Mouse (Mus musculus) cerebellum, adult 9-11 months (tissue): ENCODE results near the gene Rbpms2.
"Not testable (repeated sequence)": the region's sequence is repeated elsewhere in the genome, so short reads cannot be mapped to it uniquely, and the experiment has no call there.

Experiments used
- DNase-seq: peaks from one replicate; pipeline ENCODE4 v3.0.0; 2022

Gene Rbpms2

GRCm38 (mm10) chr9:65621196-65621595, 8.3 kb upstream of the Rbpms2 start:
- DNase-seq: no peak

GRCm38 (mm10) chr9:65621666-65622065, 7.8 kb upstream of the Rbpms2 start:
- no peak for DNase-seq

GRCm38 (mm10) chr9:65622826-65623225, 6.6 kb upstream of the Rbpms2 start:
- DNase-seq: no peak

- no peak for DNase-seq
Observed at GRCm38 (mm10) chr9:65624266-65624665, 5.2 kb upstream of the Rbpms2 start.

GRCm38 (mm10) chr9:65629767-65630630, 551 bp downstream of the Rbpms2 start:
- no peak for DNase-seq

- DNase-seq: no peak
Observed at GRCm38 (mm10) chr9:65630631-65631353, 1.3 kb downstream of the Rbpms2 start.

- no peak for DNase-seq
Observed at GRCm38 (mm10) chr9:65631354-65632021, 2.0 kb downstream of the Rbpms2 start.

- no peak for DNase-seq
Observed at GRCm38 (mm10) chr9:65635766-65636165, 6.3 kb downstream of the Rbpms2 start.

GRCm38 (mm10) chr9:65636926-65637325, 7.5 kb downstream of the Rbpms2 start:
- no peak for DNase-seq

- no peak for DNase-seq
Observed at GRCm38 (mm10) chr9:65639065-65639464, 9.6 kb downstream of the Rbpms2 start.

- DNase-seq: no peak
Observed at GRCm38 (mm10) chr9:65640838-65641410, 11.5 kb downstream of the Rbpms2 start.

GRCm38 (mm10) chr9:65641446-65642052, 12.1 kb downstream of the Rbpms2 start:
- no peak for DNase-seq

- no peak for DNase-seq
Observed at GRCm38 (mm10) chr9:65642546-65642945, 13.1 kb downstream of the Rbpms2 start.

- no peak for DNase-seq
Observed at GRCm38 (mm10) chr9:65644960-65645359, 15.5 kb downstream of the Rbpms2 start.

- no peak for DNase-seq
Observed at GRCm38 (mm10) chr9:65645984-65646383, 16.5 kb downstream of the Rbpms2 start.

GRCm38 (mm10) chr9:65646782-65647181, 17.3 kb downstream of the Rbpms2 start:
- DNase-seq: no peak

GRCm38 (mm10) chr9:65648730-65649129, 19.3 kb downstream of the Rbpms2 start:
- no peak for DNase-seq

GRCm38 (mm10) chr9:65649997-65650396, 20.5 kb downstream of the Rbpms2 start:
- no peak for DNase-seq

- not testable (repeated sequence) for DNase-seq
Observed at GRCm38 (mm10) chr9:65651957-65652356, 22.5 kb downstream of the Rbpms2 start.

GRCm38 (mm10) chr9:65653741-65654140, 24.3 kb downstream of the Rbpms2 start:
- no peak for DNase-seq

GRCm38 (mm10) chr9:65654700-65655237, 25.3 kb downstream of the Rbpms2 start:
- no peak for DNase-seq

- DNase-seq: no peak
Observed at GRCm38 (mm10) chr9:65655540-65655939, 26.1 kb downstream of the Rbpms2 start.
